Mouse (Mus musculus) liver, embryonic 16.5 days (tissue): ENCODE data around the gene Frg2f1. TPM values are rescaled to one million over a fixed set of nuclear protein-coding genes. Genes with fewer than 3 reads are reported as not detected.

Experiments
- ATAC-seq: fragments of 200-750 bp; cut with Nextera tagmentation; 2 replicates; pipeline ENCODE4 v1.8.0; 2017; ENCODE audit warnings: low read depth, mild to moderate bottlenecking, moderate number of reproducible peaks, moderate library complexity
- H3K27ac ChIP-seq: fragments of 300-500 bp; sonication (generic); 2 replicates; pipeline ENCODE4 v1.5.1; 2014; ENCODE audit warnings: mild to moderate bottlenecking, low read length
- H3K27me3 ChIP-seq: fragments of 300-500 bp; sonication (generic); 2 replicates; pipeline ENCODE4 v1.6.1; 2014; ENCODE audit warnings: low read depth, low read length, mixed read lengths; ENCODE audit not compliant: control insufficient read depth, insufficient read depth
- H3K36me3 ChIP-seq: fragments of 300-500 bp; sonication (generic); 2 replicates; pipeline ENCODE4 v1.6.1; 2014; ENCODE audit warnings: mild to moderate bottlenecking; ENCODE audit not compliant: control insufficient read depth, insufficient read depth
- H3K4me1 ChIP-seq: fragments of 300-500 bp; sonication (generic); 2 replicates; pipeline ENCODE4 v1.6.1; 2014; ENCODE audit warnings: low read depth, low read length, mixed read lengths; ENCODE audit not compliant: control insufficient read depth
- H3K4me2 ChIP-seq: fragments of 300-500 bp; sonication (generic); 2 replicates; pipeline ENCODE4 v1.6.1; 2014; ENCODE audit warnings: low read depth, low read length, mixed read lengths
- H3K4me3 ChIP-seq: fragments of 300-500 bp; sonication (generic); 2 replicates; pipeline ENCODE4 v1.5.1; 2014; ENCODE audit warnings: low read depth, mild to moderate bottlenecking, low read length
- H3K9ac ChIP-seq: fragments of 300-500 bp; sonication (generic); 2 replicates; pipeline ENCODE4 v1.6.1; 2014; ENCODE audit warnings: low read depth, low read length
- H3K9me3 ChIP-seq: fragments of 300-500 bp; sonication (generic); replicated peaks from 2 replicates; pipeline ENCODE4 v1.6.1; 2016; ENCODE audit warnings: low read length; ENCODE audit not compliant: control insufficient read depth
- WGBS: fragments of 180-500 bp; shearing (Covaris S2); extraction: QIAGEN DNeasy Blood & Tissue Kit; methylation state at CpG from one replicate; pipeline ENCODE4 v1.1.7; 2014; ENCODE audit not compliant: insufficient replicate concordance; 5-methylcytosine and 5-hydroxymethylcytosine counted together
- polyA plus RNA-seq: library from polyadenylated mRNA; unstranded; fragments of >200 nt; fragmentation: Nextera tagmentation; extraction: Ambion mirVana; gene quantifications from 2 replicates; pipeline ENCODE4 v1.2.1, GENCODE M21; 2015

Frg2f1 gene
- polyA plus RNA-seq, 1 experiment from 2014 or later = 1.4 TPM

GRCm38 (mm10) chr4:119483051-119483450 is 56.3 kb downstream of the Frg2f1 start:
- WGBS = 43% methylated on average over 9 of the region's 9 CpGs
- ATAC-seq = no peak
- Histone ChIP-seq H3K27ac (no peak overlapping the region), H3K4me2 (no peak overlapping the region), H3K9ac (no peak overlapping the region), H3K9me3 (no peaks in the 10 kb centered on the region), H3K36me3 (no peaks in the 10 kb centered on the region), H3K27me3 (no peaks in the 10 kb centered on the region), H3K4me3 (no peak overlapping the region), H3K4me1 (no peaks in the 10 kb centered on the region)

Other genes starting within 250 kb of the Frg2f1 start
- gene Ybx1, start 244.9 kb downstream of the Frg2f1 start, polyA plus RNA-seq = 150 and 152 TPM in 2 replicates
- gene Ppih, start 219.0 kb downstream of the Frg2f1 start, polyA plus RNA-seq = 37.7 and 45.8 TPM in 2 replicates
- gene Ccdc30, start 124.0 kb downstream of the Frg2f1 start, polyA plus RNA-seq = 0.99 and 1.0 TPM in 2 replicates
- 12.9 and 13.3 TPM in 2 replicates for gene Ppcs, start 117.1 kb downstream of the Frg2f1 start, polyA plus RNA-seq
- gene Zmynd12, start 116.7 kb downstream of the Frg2f1 start, polyA plus RNA-seq = 0.14 and 0.31 TPM in 2 replicates
- 0.05 TPM in 1 of 2 replicates, not detected in the other for gene Rimkla, start 46.9 kb downstream of the Frg2f1 start, polyA plus RNA-seq
- 5.3 and 5.4 TPM in 2 replicates for gene Foxj3, start 2.5 kb downstream of the Frg2f1 start, polyA plus RNA-seq
- gene Guca2a, start 98.2 kb upstream of the Frg2f1 start, polyA plus RNA-seq = 0.55 TPM in 1 of 2 replicates, not detected in the other
- 0.27 and 0.70 TPM in 2 replicates for gene Guca2b, start 119.4 kb upstream of the Frg2f1 start, polyA plus RNA-seq
- gene Hivep3, start 194.3 kb upstream of the Frg2f1 start, polyA plus RNA-seq = 2.1 and 2.3 TPM in 2 replicates